Mouse (Mus musculus): Measurements from ENCODE around the gene Lin28a.

DNA sequence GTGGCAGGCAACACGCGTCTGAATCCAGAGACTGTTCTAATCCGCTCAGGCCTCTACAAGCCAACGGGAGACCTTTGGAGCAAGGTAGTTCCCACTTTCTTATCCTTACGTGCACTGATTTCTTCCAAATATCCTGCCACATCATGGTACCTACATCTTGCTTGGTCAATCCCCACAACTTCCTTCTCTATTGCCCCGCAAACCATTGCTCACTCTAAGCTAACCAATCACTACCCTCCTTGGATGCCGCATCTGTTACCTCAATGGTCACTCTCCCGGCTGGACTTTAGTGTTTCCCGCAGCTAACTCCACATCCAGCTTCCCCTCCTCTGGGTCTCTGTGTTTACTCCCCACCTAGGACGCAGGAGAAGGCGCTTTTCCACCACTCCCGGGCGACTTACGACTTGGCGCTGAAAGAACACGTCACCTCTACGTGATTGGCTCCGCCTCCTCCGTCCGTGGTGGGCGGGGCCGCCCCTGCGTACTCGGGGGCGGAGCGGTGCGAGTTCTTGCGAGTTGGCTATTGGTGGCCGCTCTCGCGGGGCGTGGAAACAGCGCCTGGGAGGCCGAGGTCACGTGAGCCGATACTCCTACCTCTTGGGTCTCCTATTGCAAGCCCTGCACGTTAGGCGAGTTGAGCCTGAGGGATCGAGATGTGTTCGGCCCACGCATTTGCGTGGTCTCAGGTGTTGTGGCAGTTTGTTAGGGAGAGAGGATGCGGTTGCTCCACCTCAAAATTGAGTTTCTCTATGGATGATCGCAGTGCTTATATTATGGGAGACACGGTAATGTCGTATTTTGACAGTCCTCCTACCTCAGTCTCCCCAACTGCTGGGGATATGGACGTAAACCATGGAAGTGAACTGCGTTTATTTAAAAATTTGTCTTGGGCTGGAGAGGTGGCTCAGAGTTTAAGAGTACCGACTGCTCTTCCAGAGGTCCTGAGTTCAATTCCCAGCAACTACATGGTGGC, 17.9 kb downstream of the Lin28a start, which contains the start of gene Dhdds:
- TF ChIP-seq GATA1 (IDR thresholded peaks at IDR 0.05; ENCODE audit: borderline replicate concordance, low read length) (no peak), FLI1 (IDR thresholded peaks at IDR 0.05; ENCODE audit: low read length) (no peak)

All from megakaryocyte, embryonic 14.5 days (primary cell).